In genomic region chr8:4275275-4276110, GRCm38 (mm10) we compare ENCODE assay signal across 7 mouse cellular contexts. TPM values are rescaled to one million over a fixed set of nuclear protein-coding genes. Genes with fewer than 3 reads are reported as not detected.
DNase-seq lines count a peak whose midpoint lies in the region; ATAC-seq lines count a peak whose summit lies in the region.

TSS of gene Timm44 (minus strand) at chr8:4275913.

- H3K4me3 ChIP-seq in embryonic facial prominence, embryonic 11.5 days (ENCODE audit: low read depth, low read length), result peak within 1 kb of the TSS; percentile 60
- H3K4me3 ChIP-seq in limb, embryonic 10.5 days, result peak within 1 kb of the TSS; percentile 81
- peak within 1 kb of the TSS; percentile 74 for H3K4me3 ChIP-seq in midbrain, embryonic 13.5 days (replicated peaks)

- no peak within 1 kb of the TSS for H3K27ac ChIP-seq in embryonic facial prominence, embryonic 11.5 days (replicated peaks; ENCODE audit: low read depth, low read length)
- peak within 1 kb of the TSS; percentile 91 for H3K27ac ChIP-seq in limb, embryonic 10.5 days
- peak within 1 kb of the TSS; percentile 76 for H3K27ac ChIP-seq in midbrain, embryonic 13.5 days

- WGBS in embryonic facial prominence, embryonic 11.5 days, result under 1% methylated on average over 39 of the region's 39 CpGs
- whole genome bisulfite sequencing in limb, embryonic 10.5 days, result under 1% methylated on average over 39 of the region's 39 CpGs
- WGBS in midbrain, embryonic 13.5 days, result under 1% methylated on average over 39 of the region's 39 CpGs

- DNase-seq in adrenal gland, postnatal 14 days, result peak; percentile 98
- peak; percentile 98 for DNase-seq in embryonic facial prominence, embryonic 11.5 days (ENCODE audit: low spot score)
- DNase-seq in kidney, adult 11 months, result peak; percentile 93
- peak; percentile 95 for DNase-seq in limb, embryonic 10.5 days (ENCODE audit: low spot score)
- peak; percentile 86 for DNase-seq in spleen, adult 12 weeks (ENCODE audit: low spot score)

- no peaks in the 10 kb centered on the region for H3K4me1 ChIP-seq in embryonic facial prominence, embryonic 11.5 days (ENCODE audit: control insufficient read depth, insufficient read depth, low read length)
- H3K4me1 ChIP-seq in limb, embryonic 10.5 days, result peaks cover 6% of the 10 kb centered on the region
- H3K4me1 ChIP-seq in midbrain, embryonic 13.5 days (replicated peaks), result peaks cover 19% of the 10 kb centered on the region

- no peaks in the 10 kb centered on the region for H3K36me3 ChIP-seq in embryonic facial prominence, embryonic 11.5 days (replicated peaks; ENCODE audit: control insufficient read depth, insufficient read depth, low read depth, low read length)
- peaks cover 37% of the 10 kb centered on the region for H3K36me3 ChIP-seq in limb, embryonic 10.5 days
- peaks cover 26% of the 10 kb centered on the region for H3K36me3 ChIP-seq in midbrain, embryonic 13.5 days

- H3K4me2 ChIP-seq in embryonic facial prominence, embryonic 11.5 days (ENCODE audit: low read depth, low read length), result peak within 1 kb of the TSS; percentile 56
- peak within 1 kb of the TSS; percentile 81 for H3K4me2 ChIP-seq in midbrain, embryonic 13.5 days (replicated peaks)

- H3K9me3 ChIP-seq in embryonic facial prominence, embryonic 11.5 days (replicated peaks; ENCODE audit: control insufficient read depth, low read length), result no peaks in the 10 kb centered on the region
- no peaks in the 10 kb centered on the region for H3K9me3 ChIP-seq in limb, embryonic 10.5 days (replicated peaks)
- no peaks in the 10 kb centered on the region for H3K9me3 ChIP-seq in midbrain, embryonic 13.5 days

- peak; percentile 92 for ATAC-seq in embryonic facial prominence, embryonic 11.5 days (replicated peaks; ENCODE audit: insufficient number of reproducible peaks, low FRiP score, low TSS enrichment, low read depth)
- ATAC-seq in granulocyte monocyte progenitor cell, adult 5-6 weeks (replicated peaks; ENCODE audit: poor library complexity, severe bottlenecking), result peak; percentile 99
- peak; percentile 96 for ATAC-seq in midbrain, embryonic 13.5 days

- H3K27me3 ChIP-seq in embryonic facial prominence, embryonic 11.5 days (ENCODE audit: control insufficient read depth, insufficient read depth, low read length), result no peaks in the 10 kb centered on the region
- no peaks in the 10 kb centered on the region for H3K27me3 ChIP-seq in limb, embryonic 10.5 days (ENCODE audit: low read depth, poor library complexity, severe bottlenecking)
- H3K27me3 ChIP-seq in midbrain, embryonic 13.5 days, result no peaks in the 10 kb centered on the region

- peak within 1 kb of the TSS; percentile 75 for H3K9ac ChIP-seq in embryonic facial prominence, embryonic 11.5 days (replicated peaks; ENCODE audit: low read length)
- peak within 1 kb of the TSS; percentile 74 for H3K9ac ChIP-seq in midbrain, embryonic 13.5 days (replicated peaks)

RNA-seq across cellular contexts. Expression of gene Timm44, which starts in this region (rescaled TPM):
- 142 and 154 TPM in 2 replicates for total RNA-seq in adrenal gland, postnatal 14 days (2021)
- 70.2 and 74.3 TPM in 2 replicates for polyA plus RNA-seq in embryonic facial prominence, embryonic 11.5 days (2014; fragmentation: Nextera tagmentation; extraction: Ambion mirVana)
- total RNA-seq in granulocyte monocyte progenitor cell, adult 5-6 weeks (2014; fragmentation: Nextera tagmentation), result 72.1 and 74.5 TPM in 2 replicates
- 113 and 128 TPM in 2 replicates for total RNA-seq in granulocyte monocyte progenitor cell, adult 5-6 weeks (2017)
- 71.3 and 75.7 TPM in 2 replicates for polyA plus RNA-seq in limb, embryonic 10.5 days (2016; fragmentation: Nextera tagmentation; extraction: Ambion mirVana)
- 44.5 and 45.1 TPM in 2 replicates for polyA plus RNA-seq in midbrain, embryonic 13.5 days (2015; fragmentation: Nextera tagmentation; extraction: Ambion mirVana)
